ENCODE assay signal across 21 mouse cellular contexts in the genomic region with DNA sequence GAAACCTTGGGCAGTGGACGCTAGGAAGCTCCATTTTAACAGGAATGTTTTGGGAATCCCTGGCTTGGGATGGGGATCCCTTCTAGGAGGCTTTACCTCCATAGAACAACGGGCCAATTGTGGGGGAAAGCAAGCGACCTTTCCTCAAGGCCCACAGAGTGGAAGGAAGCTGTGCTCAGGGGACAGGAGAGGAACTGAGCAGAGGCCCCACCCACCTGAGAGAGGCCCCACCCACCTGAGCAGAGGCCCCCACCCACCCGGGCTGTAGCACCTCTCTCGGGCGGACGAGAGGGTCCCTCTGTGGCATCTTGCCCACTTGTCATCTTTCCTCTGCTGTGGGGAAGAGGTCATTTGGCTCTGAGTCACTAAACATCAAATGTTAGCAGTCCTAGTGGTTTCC. TPM values are rescaled to one million over a fixed set of nuclear protein-coding genes. Genes with fewer than 3 reads are reported as not detected.
DNase-seq lines count a peak whose midpoint lies in the region; ATAC-seq and TF ChIP-seq lines count a peak whose summit lies in the region.
"Had no signal": no experiment of that assay in that cellular context is flagged by ENCODE, and none has a peak within 500 bp of the region (broad histone marks: within the 10 kb centered on the region; RNA-seq: fewer than 3 reads in every experiment).

No protein-coding gene starts in this region.

- H3K27ac ChIP-seq in lung, embryonic 14.5 days (ENCODE audit: low read depth), result no peak overlapping the region
- H3K27ac ChIP-seq: forebrain, embryonic 10.5 days; forebrain, embryonic 15.5 days; heart, embryonic 10.5 days; hindbrain, embryonic 13.5 days; hindbrain, postnatal 0 days had no signal

- H3K4me2 ChIP-seq in lung, embryonic 14.5 days, result no peak overlapping the region
- H3K4me2 ChIP-seq: forebrain, embryonic 15.5 days; hindbrain, embryonic 13.5 days had no signal

- no peak overlapping the region for H3K9ac ChIP-seq in lung, embryonic 14.5 days
- H3K9ac ChIP-seq: forebrain, embryonic 15.5 days; hindbrain, embryonic 13.5 days had no signal

- H3K4me1 ChIP-seq in lung, embryonic 14.5 days (ENCODE audit: insufficient read depth), result no peaks in the 10 kb centered on the region
- H3K4me1 ChIP-seq: forebrain, embryonic 10.5 days; forebrain, embryonic 15.5 days; heart, embryonic 10.5 days; hindbrain, embryonic 13.5 days had no signal

- no peak for TF ChIP-seq CTCF in lung, embryonic 14.5 days (IDR thresholded peaks at IDR 0.05; ENCODE audit: low read depth)

- H3K27me3 ChIP-seq in lung, embryonic 14.5 days (ENCODE audit: insufficient read depth, low read length), result no peaks in the 10 kb centered on the region
- H3K27me3 ChIP-seq: CH12.LX; forebrain, embryonic 15.5 days; hindbrain, embryonic 13.5 days had no signal

- no peak overlapping the region for H3K4me3 ChIP-seq in lung, embryonic 14.5 days (ENCODE audit: low read depth, low read length)
- H3K4me3 ChIP-seq: erythroblast, embryonic 14.5 days; forebrain, embryonic 10.5 days; forebrain, embryonic 15.5 days; heart, embryonic 10.5 days; hindbrain, embryonic 13.5 days had no signal

- no peaks in the 10 kb centered on the region for H3K9me3 ChIP-seq in lung, embryonic 14.5 days (ENCODE audit: low read depth, low read length)
- H3K9me3 ChIP-seq: forebrain, embryonic 10.5 days; forebrain, embryonic 15.5 days; heart, embryonic 10.5 days; hindbrain, embryonic 13.5 days had no signal

- WGBS in lung, embryonic 14.5 days, result 33% methylated on average over 7 of the region's 7 CpGs

- H3K36me3 ChIP-seq in lung, embryonic 14.5 days (ENCODE audit: insufficient read depth), result no peaks in the 10 kb centered on the region
- H3K36me3 ChIP-seq: forebrain, embryonic 10.5 days; forebrain, embryonic 15.5 days; heart, embryonic 10.5 days; hindbrain, embryonic 13.5 days had no signal

- DNase-seq in adrenal gland, postnatal 14 days, result peak; percentile 60
- no peak for DNase-seq in adrenal gland, adult 8-10 months
- peak; percentile 51 for DNase-seq in lung, embryonic 14.5 days
- no peak for DNase-seq in lung, postnatal 14 days
- DNase-seq in thymus, postnatal 4 days, result peak; percentile 32
- no peak for DNase-seq in thymus, postnatal 0 days (ENCODE audit: low spot score)
- DNase-seq in heart, postnatal 4 days, result no peak
- DNase-seq: cerebellum, adult 11 months; cerebellum, adult 8-10 months; cerebellum, postnatal 36 days; gastrocnemius, postnatal 36 days; heart, adult 18-20 months; heart, postnatal 10 days; kidney, adult 11 months had no signal

- ATAC-seq in lung, embryonic 14.5 days (ENCODE audit: insufficient read depth), result no peak
- ATAC-seq: forebrain, embryonic 15.5 days had no signal

RNA-seq across cellular contexts. Expression of gene Slc35f6, which starts 10.7 kb away (rescaled TPM):
- total RNA-seq in adrenal gland, postnatal 14 days (2021), result 33.9 and 38.9 TPM in 2 replicates
- 10 to 100 TPM; 39.8 to 60.3 (median 49.4) TPM for total RNA-seq in adrenal gland, adult 8-10 months (2022)
- polyA plus RNA-seq in lung, embryonic 14.5 days (2014; fragmentation: Nextera tagmentation; extraction: Ambion mirVana), result 27.6 and 29.5 TPM in 2 replicates
- polyA plus RNA-seq in thymus, postnatal 0 days (2015; fragmentation: Nextera tagmentation; extraction: Ambion mirVana), result 12.5 and 14.4 TPM in 2 replicates
- total RNA-seq in heart, postnatal 4 days (2021), result 10 to 100 TPM; 35.1 to 38.5 TPM

RNA-seq across cellular contexts. Expression of gene Cenpa, which starts 29.6 kb away (rescaled TPM):
- 39.0 and 39.1 TPM in 2 replicates for total RNA-seq in adrenal gland, postnatal 14 days (2021)
- 10 to 100 TPM in 2 of 4 experiments, 1 to 10 TPM in 2; 4.3 to 11.4 (median 8.5) TPM for total RNA-seq in adrenal gland, adult 8-10 months (2022)
- 416 and 454 TPM in 2 replicates for polyA plus RNA-seq in lung, embryonic 14.5 days (2014; fragmentation: Nextera tagmentation; extraction: Ambion mirVana)
- polyA plus RNA-seq in thymus, postnatal 0 days (2015; fragmentation: Nextera tagmentation; extraction: Ambion mirVana), result 339 and 404 TPM in 2 replicates
- 100 to 1,000 TPM; 141 to 145 TPM for total RNA-seq in heart, postnatal 4 days (2021)

RNA-seq across cellular contexts. Expression of gene Kcnk3, which starts 49.0 kb away (rescaled TPM):
- total RNA-seq in adrenal gland, postnatal 14 days (2021), result 678 and 701 TPM in 2 replicates
- total RNA-seq in adrenal gland, adult 8-10 months (2022), result 1,000 to 10,000 TPM; 1,385 to 1,638 (median 1,575) TPM
- polyA plus RNA-seq in lung, embryonic 14.5 days (2014; fragmentation: Nextera tagmentation; extraction: Ambion mirVana), result 29.9 and 30.3 TPM in 2 replicates
- polyA plus RNA-seq in thymus, postnatal 0 days (2015; fragmentation: Nextera tagmentation; extraction: Ambion mirVana), result 0.37 and 0.39 TPM in 2 replicates
- total RNA-seq in heart, postnatal 4 days (2021), result 100 to 1,000 TPM; 145 TPM
- total RNA-seq: CH12.LX had no signal
- polyA plus RNA-seq: erythroblast, embryonic 14.5 days had no signal

Comparison
In these comparisons a context has a peak if more than half of its experiments do, and no peak if none do; other contexts are left out.
1. DNase-seq: peak in adrenal gland, postnatal 14 days (single experiment), lung, embryonic 14.5 days (single experiment) and thymus, postnatal 4 days (single experiment); none in adrenal gland, adult 8-10 months (single experiment), lung, postnatal 14 days (single experiment), thymus, postnatal 0 days (single experiment) and heart, postnatal 4 days (single experiment).